In the genomic region with DNA sequence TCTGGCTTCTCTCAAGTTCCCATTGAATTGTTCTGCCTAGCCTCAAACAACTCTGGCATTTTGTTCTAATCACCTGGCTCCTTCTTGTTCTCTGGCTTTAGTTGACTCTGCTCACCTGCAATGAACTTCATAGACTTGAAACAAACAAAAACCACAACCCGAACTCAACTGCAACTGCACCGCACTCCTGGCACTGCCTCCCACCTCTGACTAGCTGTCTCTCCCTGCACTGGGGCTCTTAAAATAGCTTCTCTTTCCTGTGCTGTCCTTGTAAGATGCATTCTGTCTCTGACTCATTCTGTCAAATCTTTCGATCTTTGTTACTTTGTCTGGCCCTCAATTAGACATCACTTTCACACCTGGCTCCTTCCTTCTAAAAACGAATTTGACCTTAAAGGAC, we compare ENCODE assay signal across 8 mouse cellular contexts. TPM values are rescaled to one million over a fixed set of nuclear protein-coding genes. Genes with fewer than 3 reads are reported as not detected.
A peak's percentile ranks its signal among the peaks of the same experiment; 100 is the strongest.
DNase-seq lines count a peak whose midpoint lies in the region; ATAC-seq and TF ChIP-seq lines count a peak whose summit lies in the region.

No protein-coding gene starts in this region.

- WGBS in heart, embryonic 11.5 days (ENCODE audit: insufficient replicate concordance) = 80% methylated on average over 4 of the region's 4 CpGs
- WGBS in hindbrain, embryonic 10.5 days = 85% methylated on average over 4 of the region's 4 CpGs
- 92% methylated on average over 4 of the region's 4 CpGs for WGBS in midbrain, embryonic 13.5 days

- DNase-seq in heart, adult 18-20 months = no peak
- DNase-seq in CH12.LX (ENCODE audit: extremely low read depth) = no peak
- no peak for DNase-seq in hindbrain, embryonic 10.5 days (ENCODE audit: low spot score)
- no peak for DNase-seq in gastrocnemius, adult 8-10 months (ENCODE audit: low spot score in 2 of 2)
- no peak for DNase-seq in right cerebral cortex, postnatal 36 days (ENCODE audit: low spot score in 2 of 2)

- in situ Hi-C loops in CH12.LX (cut with MboI; ENCODE audit: low pct_ligation_motif_present, low pct_unique_long_range_greater_than_20kb, low sequenced_read_pairs) = no loop called here

- no peak for ATAC-seq in heart, embryonic 11.5 days (replicated peaks; ENCODE audit: insufficient number of reproducible peaks, low FRiP score, low TSS enrichment)
- ATAC-seq in midbrain, embryonic 13.5 days = no peak
- no peak for ATAC-seq in monocyte, adult 5-6 weeks (replicated peaks; ENCODE audit: insufficient number of reproducible peaks, low FRiP score, low TSS enrichment, poor library complexity, severe bottlenecking)

- no peak for TF ChIP-seq EP300 in CH12.LX (IDR thresholded peaks at IDR 0.05; ENCODE audit: low read length)

- TF ChIP-seq POLR2A in CH12.LX (IDR thresholded peaks at IDR 0.05; ENCODE audit: low read depth, low read length) = no peak; the same call in 1 of the 2 replicates

- peak overlapping the region; percentile 71; the same call in 1 of the 2 replicates for H3K9ac ChIP-seq in heart, embryonic 11.5 days (ENCODE audit: low read depth, low read length)
- H3K9ac ChIP-seq in CH12.LX (ENCODE audit: insufficient read depth, low read depth) = peak overlapping the region; percentile 73
- H3K9ac ChIP-seq in midbrain, embryonic 13.5 days (replicated peaks) = peak overlapping the region; percentile 70; the same call in 1 of the 2 replicates

- H3K36me3 ChIP-seq in heart, embryonic 11.5 days (ENCODE audit: control insufficient read depth, insufficient read depth, low read length) = no peaks in the 10 kb centered on the region
- H3K36me3 ChIP-seq in CH12.LX (replicated peaks in 1 of 2; ENCODE audit: control insufficient read depth in 1 of 2, insufficient read depth in 1 of 2, low read length in 1 of 2) = peaks cover 2 to 5% of the 10 kb centered on the region in 2 experiments
- H3K36me3 ChIP-seq in hindbrain, embryonic 10.5 days = no peaks in the 10 kb centered on the region
- 0 out of 2 replicates have a peak, but pooled peaks cover 5% of the 10 kb centered on the region for H3K36me3 ChIP-seq in midbrain, embryonic 13.5 days

- no peaks in the 10 kb centered on the region for H3K9me3 ChIP-seq in heart, embryonic 11.5 days (replicated peaks; ENCODE audit: control insufficient read depth, low read length)
- H3K9me3 ChIP-seq in CH12.LX (replicated peaks; ENCODE audit: low read length) = no peaks in the 10 kb centered on the region
- no peaks in the 10 kb centered on the region for H3K9me3 ChIP-seq in hindbrain, embryonic 10.5 days
- no peaks in the 10 kb centered on the region for H3K9me3 ChIP-seq in midbrain, embryonic 13.5 days

- no peak for TF ChIP-seq CTCF in CH12.LX (conservative IDR thresholded peaks at IDR 0.05 in 1 of 2, IDR thresholded peaks at IDR 0.05 in 1 of 2; ENCODE audit: low read depth in 2 of 2, low read length in 2 of 2)

- no peak for TF ChIP-seq RAD21 in CH12.LX (IDR thresholded peaks at IDR 0.05; ENCODE audit: low read depth, low read length)

- peak overlapping the region; percentile 96 for H3K27ac ChIP-seq in heart, embryonic 11.5 days (ENCODE audit: low read depth, low read length)
- H3K27ac ChIP-seq in CH12.LX (ENCODE audit: insufficient read depth, low read depth) = peak overlapping the region; percentile 83; the same call in 1 of the 2 replicates
- H3K27ac ChIP-seq in hindbrain, embryonic 10.5 days = peak overlapping the region; percentile 93
- H3K27ac ChIP-seq in midbrain, embryonic 13.5 days = no peak overlapping the region; the same call in 1 of the 2 replicates

- H3K4me3 ChIP-seq in heart, embryonic 11.5 days (ENCODE audit: low read depth, low read length) = peak overlapping the region; percentile 47
- H3K4me3 ChIP-seq in CH12.LX (replicated peaks in 1 of 3; ENCODE audit: low read depth in 2 of 3, low read length in 2 of 3, poor library complexity in 1 of 3) = peak overlapping the region in 2 of 3 experiments; percentile 46 to 54
- peak overlapping the region; percentile 68 for H3K4me3 ChIP-seq in hindbrain, embryonic 10.5 days
- peak overlapping the region; percentile 65 for H3K4me3 ChIP-seq in midbrain, embryonic 13.5 days (replicated peaks)

- peak overlapping the region; percentile 74 for H3K4me2 ChIP-seq in heart, embryonic 11.5 days
- peak overlapping the region; percentile 71 for H3K4me2 ChIP-seq in CH12.LX (ENCODE audit: insufficient read depth, low read depth, poor library complexity, severe bottlenecking)
- peak overlapping the region; percentile 63 for H3K4me2 ChIP-seq in midbrain, embryonic 13.5 days (replicated peaks)

- H3K79me2 ChIP-seq in CH12.LX (replicated peaks; ENCODE audit: control insufficient read depth, extremely low read depth, insufficient read depth, poor library complexity, severe bottlenecking) = peaks cover 10% of the 10 kb centered on the region; the same call in 1 of the 2 replicates

- H3K27me3 ChIP-seq in heart, embryonic 11.5 days (ENCODE audit: control insufficient read depth, insufficient read depth, low read length) = no peaks in the 10 kb centered on the region
- no peaks in the 10 kb centered on the region for H3K27me3 ChIP-seq in CH12.LX (replicated peaks)
- H3K27me3 ChIP-seq in hindbrain, embryonic 10.5 days (ENCODE audit: insufficient read depth, poor library complexity, severe bottlenecking) = no peaks in the 10 kb centered on the region
- H3K27me3 ChIP-seq in midbrain, embryonic 13.5 days = no peaks in the 10 kb centered on the region

- dilution Hi-C loops in CH12.LX (cut with MboI; ENCODE audit: extremely low pct_ligation_motif_present, extremely low pct_unique_long_range_greater_than_20kb, low sequenced_read_pairs) = no loop called here

- H3K4me1 ChIP-seq in heart, embryonic 11.5 days (ENCODE audit: control insufficient read depth, insufficient read depth, low read length) = 0 out of 2 replicates have a peak, but pooled peaks cover 6% of the 10 kb centered on the region
- H3K4me1 ChIP-seq in CH12.LX (ENCODE audit: control insufficient read depth in 1 of 2, insufficient read depth in 2 of 2) = peaks cover 23 to 51% of the 10 kb centered on the region in 2 experiments
- peaks cover 21% of the 10 kb centered on the region for H3K4me1 ChIP-seq in hindbrain, embryonic 10.5 days (replicated peaks)
- H3K4me1 ChIP-seq in midbrain, embryonic 13.5 days (replicated peaks) = peaks cover 26% of the 10 kb centered on the region

TF ChIP-seq in CH12.LX, 34 proteins besides CTCF, POLR2A, EP300 and RAD21:
- TF ChIP-seq KAT2A (IDR thresholded peaks at IDR 0.05; ENCODE audit: insufficient replicate concordance, low read length) = no peak
- TF ChIP-seq BHLHE40 (IDR thresholded peaks at IDR 0.05; ENCODE audit: low read depth, low read length) = 0 out of 2 replicates have a peak, but pooled peaks have one; percentile 5
- TF ChIP-seq UBTF (IDR thresholded peaks at IDR 0.05; ENCODE audit: low read depth, low read length) = no peak
- TF ChIP-seq MEF2A (IDR thresholded peaks at IDR 0.05; ENCODE audit: borderline replicate concordance, low read depth, low read length) = 0 out of 2 replicates have a peak, but pooled peaks have one; percentile 25
TF ChIP-seq in CH12.LX: peak in this region for 2.

RNA-seq across cellular contexts. Expression of gene Tmem19, which starts 0.8 kb away (rescaled TPM):
- polyA plus RNA-seq in heart, embryonic 11.5 days (2014; fragmentation: Nextera tagmentation; extraction: Ambion mirVana) = 21.3 and 22.3 TPM in 2 replicates
- 10 to 100 TPM; 11.2 to 16.9 TPM for total RNA-seq in heart, adult 18-20 months (2021)
- total RNA-seq in CH12.LX (2012; rRNA removed) (20.9 and 25.7 TPM in 2 replicates), CH12.LX (2014; rRNA removed) (26.0 and 34.3 TPM in 2 replicates)
- polyA plus RNA-seq in CH12.LX (2012; ENCODE audit: insufficient read length, low read depth) = 22.9 and 29.3 TPM in 2 replicates
- 33.9 and 35.8 TPM in 2 replicates for polyA plus RNA-seq in hindbrain, embryonic 10.5 days (2016; fragmentation: Nextera tagmentation; extraction: Ambion mirVana)
- polyA plus RNA-seq in midbrain, embryonic 13.5 days (2015; fragmentation: Nextera tagmentation; extraction: Ambion mirVana) = 41.9 and 43.4 TPM in 2 replicates
- total RNA-seq in gastrocnemius, adult 8-10 months (2022) = 10 to 100 TPM; 12.2 to 22.6 (median 14.9) TPM
- 21.0 to 32.8 TPM (median 30.4 TPM) in 3 replicates for total RNA-seq in monocyte, adult 5-6 weeks (2017)

RNA-seq across cellular contexts. Expression of gene Thap2, which starts 21.1 kb away (rescaled TPM):
- 14.0 and 18.2 TPM in 2 replicates for polyA plus RNA-seq in heart, embryonic 11.5 days (2014; fragmentation: Nextera tagmentation; extraction: Ambion mirVana)
- total RNA-seq in heart, adult 18-20 months (2021) = 1 to 10 TPM; 8.7 to 9.3 TPM
- total RNA-seq in CH12.LX (2012; rRNA removed) (7.6 and 11.3 TPM in 2 replicates), CH12.LX (2014; rRNA removed) (6.9 and 7.9 TPM in 2 replicates)
- 4.3 and 4.8 TPM in 2 replicates for polyA plus RNA-seq in CH12.LX (2012; ENCODE audit: insufficient read length, low read depth)
- 23.5 and 25.8 TPM in 2 replicates for polyA plus RNA-seq in hindbrain, embryonic 10.5 days (2016; fragmentation: Nextera tagmentation; extraction: Ambion mirVana)
- 30.2 and 36.1 TPM in 2 replicates for polyA plus RNA-seq in midbrain, embryonic 13.5 days (2015; fragmentation: Nextera tagmentation; extraction: Ambion mirVana)
- 1 to 10 TPM; 3.4 to 10.0 (median 5.7) TPM for total RNA-seq in gastrocnemius, adult 8-10 months (2022)
- 3.4 to 16.1 TPM (median 5.0 TPM) in 3 replicates for total RNA-seq in monocyte, adult 5-6 weeks (2017)

RNA-seq across cellular contexts. Expression of gene Zfc3h1, which starts 21.6 kb away (rescaled TPM):
- polyA plus RNA-seq in heart, embryonic 11.5 days (2014; fragmentation: Nextera tagmentation; extraction: Ambion mirVana) = 19.7 and 22.8 TPM in 2 replicates
- 10 to 100 TPM; 10.7 to 12.8 TPM for total RNA-seq in heart, adult 18-20 months (2021)
- 29.8 and 40.7 TPM in 2 replicates for total RNA-seq in CH12.LX (2012; rRNA removed)
- total RNA-seq in CH12.LX (2014; rRNA removed) = 51.7 and 58.3 TPM in 2 replicates
- 39.2 and 48.7 TPM in 2 replicates for polyA plus RNA-seq in CH12.LX (2012; ENCODE audit: insufficient read length, low read depth)
- polyA plus RNA-seq in hindbrain, embryonic 10.5 days (2016; fragmentation: Nextera tagmentation; extraction: Ambion mirVana) = 13.3 and 19.3 TPM in 2 replicates
- 21.4 and 24.6 TPM in 2 replicates for polyA plus RNA-seq in midbrain, embryonic 13.5 days (2015; fragmentation: Nextera tagmentation; extraction: Ambion mirVana)
- total RNA-seq in gastrocnemius, adult 8-10 months (2022) = 1 to 10 TPM; 6.5 to 9.9 (median 8.8) TPM
- 56.5 to 123 TPM (median 62.7 TPM) in 3 replicates for total RNA-seq in monocyte, adult 5-6 weeks (2017)

RNA-seq across cellular contexts. Expression of gene Rab21, which starts 47.8 kb away (rescaled TPM):
- polyA plus RNA-seq in heart, embryonic 11.5 days (2014; fragmentation: Nextera tagmentation; extraction: Ambion mirVana) = 10.1 and 10.3 TPM in 2 replicates
- total RNA-seq in heart, adult 18-20 months (2021) = 10 to 100 TPM; 77.8 to 81.0 TPM
- total RNA-seq in CH12.LX (2012; rRNA removed) (45.0 and 55.6 TPM in 2 replicates), CH12.LX (2014; rRNA removed) (57.4 and 57.9 TPM in 2 replicates)
- polyA plus RNA-seq in CH12.LX (2012; ENCODE audit: insufficient read length, low read depth) = 52.8 and 58.4 TPM in 2 replicates
- 3.4 and 3.8 TPM in 2 replicates for polyA plus RNA-seq in hindbrain, embryonic 10.5 days (2016; fragmentation: Nextera tagmentation; extraction: Ambion mirVana)
- polyA plus RNA-seq in midbrain, embryonic 13.5 days (2015; fragmentation: Nextera tagmentation; extraction: Ambion mirVana) = 6.7 and 7.0 TPM in 2 replicates
- total RNA-seq in gastrocnemius, adult 8-10 months (2022) = 10 to 100 TPM; 51.9 to 61.4 (median 57.4) TPM
- 49.5 to 62.4 TPM (median 51.1 TPM) in 3 replicates for total RNA-seq in monocyte, adult 5-6 weeks (2017)
